32 mouse cellular contexts compared by ENCODE assay signal in genomic region chr13:41298996-41299395, GRCm38 (mm10). TPM values are rescaled to one million over a fixed set of nuclear protein-coding genes. Genes with fewer than 3 reads are reported as not detected.
DNase-seq lines count a peak whose midpoint lies in the region; ATAC-seq lines count a peak whose summit lies in the region.
"Had no signal": no experiment of that assay in that cellular context is flagged by ENCODE, and none has a peak within 500 bp of the region (broad histone marks: within the 10 kb centered on the region; RNA-seq: fewer than 3 reads in every experiment).

No protein-coding gene starts in this region.

- no peaks in the 10 kb centered on the region; the same call in 1 of the 2 replicates for H3K4me1 ChIP-seq in midbrain, embryonic 14.5 days (ENCODE audit: control insufficient read depth, insufficient read depth, low read length)
- peaks cover 21% of the 10 kb centered on the region for H3K4me1 ChIP-seq in midbrain, embryonic 10.5 days
- H3K4me1 ChIP-seq in forebrain, embryonic 10.5 days = peaks cover 23% of the 10 kb centered on the region
- H3K4me1 ChIP-seq: hindbrain, embryonic 15.5 days; liver, embryonic 13.5 days had no signal

- no peak overlapping the region for H3K4me2 ChIP-seq in midbrain, embryonic 14.5 days (ENCODE audit: low read length)
- H3K4me2 ChIP-seq: hindbrain, embryonic 15.5 days; liver, embryonic 13.5 days; lung, embryonic 15.5 days; midbrain, embryonic 11.5 days had no signal

- no peaks in the 10 kb centered on the region for H3K9me3 ChIP-seq in midbrain, embryonic 14.5 days (ENCODE audit: control insufficient read depth, low read length)
- no peaks in the 10 kb centered on the region for H3K9me3 ChIP-seq in midbrain, embryonic 10.5 days (replicated peaks)
- H3K9me3 ChIP-seq in forebrain, embryonic 10.5 days = no peaks in the 10 kb centered on the region
- H3K9me3 ChIP-seq: hindbrain, embryonic 15.5 days; liver, embryonic 13.5 days; lung, embryonic 15.5 days had no signal

- ATAC-seq in midbrain, embryonic 14.5 days (ENCODE audit: low FRiP score, low TSS enrichment) = no peak
- ATAC-seq: activated CD4-positive, CD25-positive, alpha-beta regulatory T cell, adult 4 months; forebrain, embryonic 16.5 days; intestine, postnatal 0 days had no signal

- no peak overlapping the region for H3K27ac ChIP-seq in midbrain, embryonic 14.5 days (replicated peaks; ENCODE audit: low read depth, low read length)
- no peak overlapping the region for H3K27ac ChIP-seq in midbrain, embryonic 10.5 days (replicated peaks)
- no peak overlapping the region for H3K27ac ChIP-seq in forebrain, embryonic 10.5 days
- H3K27ac ChIP-seq: heart, adult 2 months; hindbrain, embryonic 15.5 days; liver, embryonic 13.5 days; lung, embryonic 15.5 days had no signal

- H3K9ac ChIP-seq in midbrain, embryonic 14.5 days (replicated peaks; ENCODE audit: low read length) = no peak overlapping the region
- H3K9ac ChIP-seq: hindbrain, embryonic 15.5 days; liver, embryonic 13.5 days; lung, embryonic 15.5 days had no signal

- 26% methylated on average over 5 of the region's 5 CpGs for WGBS in midbrain, embryonic 14.5 days
- 58% methylated on average over 5 of the region's 5 CpGs for WGBS in midbrain, embryonic 10.5 days
- WGBS in forebrain, embryonic 10.5 days = 64% methylated on average over 5 of the region's 5 CpGs

- no peaks in the 10 kb centered on the region for H3K36me3 ChIP-seq in midbrain, embryonic 14.5 days (ENCODE audit: control insufficient read depth, insufficient read depth, low read length)
- no peaks in the 10 kb centered on the region for H3K36me3 ChIP-seq in midbrain, embryonic 10.5 days
- no peaks in the 10 kb centered on the region for H3K36me3 ChIP-seq in forebrain, embryonic 10.5 days (replicated peaks)
- H3K36me3 ChIP-seq: hindbrain, embryonic 15.5 days; liver, embryonic 13.5 days; lung, embryonic 15.5 days had no signal

- DNase-seq in midbrain, embryonic 14.5 days = peak; percentile 14
- DNase-seq in midbrain, embryonic 10.5 days (ENCODE audit: low spot score) = no peak
- DNase-seq in embryo, embryonic 9.5 days (ENCODE audit: extremely low spot score) = peak; percentile 32
- DNase-seq in lung, postnatal 10 days = peak; percentile 46
- peak; percentile 22 for DNase-seq in retina, embryonic 14.5 days (ENCODE audit: low spot score)
- no peak for DNase-seq in adrenal gland, postnatal 25 days
- no peak for DNase-seq in forebrain, embryonic 10.5 days (ENCODE audit: extremely low spot score, low spot score)
- DNase-seq in adrenal gland, adult 18-20 months (ENCODE audit: low spot score in 2 of 2) = no peak
- DNase-seq: adrenal gland, postnatal 10 days; cerebellum, adult 9-10 months; gastrocnemius, postnatal 25 days; heart, adult 2 months; kidney, postnatal 36 days; layer of hippocampus, postnatal 36 days; liver, embryonic 13.5 days had no signal

- no peak overlapping the region for H3K4me3 ChIP-seq in midbrain, embryonic 14.5 days (replicated peaks; ENCODE audit: low read depth, low read length)
- no peak overlapping the region for H3K4me3 ChIP-seq in midbrain, embryonic 10.5 days
- H3K4me3 ChIP-seq in forebrain, embryonic 10.5 days = no peak overlapping the region
- H3K4me3 ChIP-seq: heart, adult 2 months; hindbrain, embryonic 15.5 days; liver, embryonic 13.5 days; lung, embryonic 15.5 days had no signal

- H3K27me3 ChIP-seq in midbrain, embryonic 14.5 days (ENCODE audit: control insufficient read depth, insufficient read depth, low read length) = no peaks in the 10 kb centered on the region
- H3K27me3 ChIP-seq in midbrain, embryonic 10.5 days (ENCODE audit: low read depth, poor library complexity, severe bottlenecking) = no peaks in the 10 kb centered on the region
- no peaks in the 10 kb centered on the region for H3K27me3 ChIP-seq in forebrain, embryonic 10.5 days (ENCODE audit: poor library complexity, severe bottlenecking)
- H3K27me3 ChIP-seq: liver, embryonic 13.5 days; lung, embryonic 15.5 days had no signal

RNA-seq across cellular contexts. Expression of gene Gm17364, which starts 25.2 kb away (rescaled TPM):
- polyA plus RNA-seq in midbrain, embryonic 14.5 days (2014; fragmentation: Nextera tagmentation; extraction: Ambion mirVana) = not detected in 2 replicates
- not detected in 2 replicates for polyA plus RNA-seq in midbrain, embryonic 10.5 days (2016; fragmentation: Nextera tagmentation; extraction: Ambion mirVana)
- not detected in 2 replicates for total RNA-seq in adrenal gland, postnatal 25 days (2021)
- polyA plus RNA-seq in forebrain, embryonic 10.5 days (2016; fragmentation: Nextera tagmentation; extraction: Ambion mirVana) = not detected in 2 replicates
- not detected for total RNA-seq in adrenal gland, adult 18-20 months (2021)
- total RNA-seq: adrenal gland, postnatal 10 days; gastrocnemius, postnatal 25 days; heart, adult 2 months; heart, postnatal 25 days; layer of hippocampus, adult 8-10 months; layer of hippocampus, postnatal 36 days; left cerebral cortex, postnatal 25 days; MEL had no signal
- polyA plus RNA-seq: activated CD4-positive, CD25-positive, alpha-beta regulatory T cell, adult 4 months; C2C12; cortical plate, adult 2 months; forebrain, embryonic 16.5 days; heart, adult 2 months; heart, embryonic 14.5 days; hindbrain, embryonic 15.5 days; intestine, postnatal 0 days; kidney, embryonic 14.5 days; limb, embryonic 14.5 days; liver, embryonic 13.5 days; lung, embryonic 15.5 days; midbrain, embryonic 11.5 days; spleen, adult 2 months; testis, adult 2 months had no signal

RNA-seq across cellular contexts. Expression of gene Smim13, which starts 49.4 kb away (rescaled TPM):
- polyA plus RNA-seq in midbrain, embryonic 14.5 days (2014; fragmentation: Nextera tagmentation; extraction: Ambion mirVana) = 22.7 and 23.2 TPM in 2 replicates
- polyA plus RNA-seq in midbrain, embryonic 10.5 days (2016; fragmentation: Nextera tagmentation; extraction: Ambion mirVana) = 9.9 and 10.9 TPM in 2 replicates
- total RNA-seq in adrenal gland, postnatal 25 days (2021) = 11.0 and 14.4 TPM in 2 replicates
- polyA plus RNA-seq in forebrain, embryonic 10.5 days (2016; fragmentation: Nextera tagmentation; extraction: Ambion mirVana) = 9.8 and 9.9 TPM in 2 replicates
- total RNA-seq in adrenal gland, adult 18-20 months (2021) = 1 to 10 TPM; 9.7 to 9.8 TPM

Comparison
In these comparisons a context has a peak if more than half of its experiments do, and no peak if none do; other contexts are left out.
1. DNase-seq: peak in midbrain, embryonic 14.5 days (single experiment), embryo, embryonic 9.5 days (single experiment), lung, postnatal 10 days (single experiment) and retina, embryonic 14.5 days (single experiment); none in midbrain, embryonic 10.5 days (single experiment), adrenal gland, postnatal 25 days (single experiment), forebrain, embryonic 10.5 days (single experiment) and adrenal gland, adult 18-20 months (0 of 2).